Mouse (Mus musculus): ENCODE measurements around the gene Rbfox3. TPM values are rescaled to one million over a fixed set of nuclear protein-coding genes. Genes with fewer than 3 reads are reported as not detected.

The Rbfox3 gene
- polyA plus RNA-seq, 1 experiment from 2014 or later = 0.82 TPM

DNA sequence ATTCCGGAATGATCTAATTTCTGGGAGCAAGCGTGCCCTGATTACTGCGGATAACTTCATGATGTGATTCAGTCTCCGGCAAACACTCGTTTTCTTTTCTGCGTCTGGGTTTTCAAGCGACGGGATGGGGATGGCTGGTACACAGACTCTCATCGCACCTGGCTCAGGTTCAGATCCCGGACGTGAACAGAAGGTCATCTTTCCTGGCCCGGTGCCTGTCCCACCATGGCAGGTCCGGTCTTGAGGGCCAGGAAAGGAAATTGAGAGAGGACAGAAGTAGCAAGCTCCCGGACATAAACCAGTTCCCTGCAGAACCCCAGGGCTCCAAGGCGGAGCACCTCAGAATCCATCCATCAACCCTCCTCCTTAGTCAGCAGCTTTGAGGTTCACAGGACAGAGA, 19.9 kb downstream of the Rbfox3 start:
- Histone ChIP-seq H3K27ac (no peak overlapping the region), H3K4me1 (replicated peaks; ENCODE audit: insufficient read depth, low read length) (no peaks in the 10 kb centered on the region), H3K9ac (ENCODE audit: low read depth, low read length) (no peak overlapping the region), H3K36me3 (ENCODE audit: insufficient read depth, low read length) (no peaks in the 10 kb centered on the region), H3K4me3 (replicated peaks; ENCODE audit: low read depth, low read length) (no peak overlapping the region), H3K9me3 (replicated peaks; ENCODE audit: low read length) (no peaks in the 10 kb centered on the region), H3K27me3 (ENCODE audit: insufficient read depth, low read length) (no peaks in the 10 kb centered on the region), H3K4me2 (ENCODE audit: low read length) (no peak overlapping the region)
- DNase-seq (ENCODE audit: low spot score) (no peak), ATAC-seq (replicated peaks; ENCODE audit: low FRiP score, low read depth) (no peak)
- WGBS = 83% methylated on average over 15 of the region's 15 CpGs
- no peak for TF ChIP-seq CTCF (IDR thresholded peaks at IDR 0.05; ENCODE audit: low read depth)

DNA sequence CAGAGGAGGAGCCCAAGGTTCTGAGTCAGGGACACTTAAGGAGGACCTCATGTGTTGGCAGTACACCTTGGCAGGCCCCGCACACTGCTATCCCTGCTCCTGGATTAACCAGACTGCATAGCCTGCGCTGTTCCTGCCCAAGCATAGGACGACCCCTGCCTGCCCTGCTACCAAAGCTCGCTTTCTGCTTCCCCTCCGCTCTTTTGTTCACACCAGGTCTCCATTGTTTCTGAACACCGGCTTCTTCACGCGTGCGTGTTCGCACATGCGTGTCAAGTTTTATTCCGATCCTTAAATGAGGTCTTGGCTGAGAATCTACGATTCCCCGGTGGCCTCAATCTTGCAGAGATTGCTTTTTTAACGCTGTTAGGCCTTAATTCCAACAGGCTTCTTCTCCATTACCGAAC, 20.4 kb downstream of the Rbfox3 start:
- Histone ChIP-seq H3K9me3 (replicated peaks; ENCODE audit: low read length) (no peaks in the 10 kb centered on the region), H3K27me3 (ENCODE audit: insufficient read depth, low read length) (no peaks in the 10 kb centered on the region), H3K4me1 (replicated peaks; ENCODE audit: insufficient read depth, low read length) (no peaks in the 10 kb centered on the region), H3K27ac (no peak overlapping the region), H3K4me3 (replicated peaks; ENCODE audit: low read depth, low read length) (no peak overlapping the region), H3K9ac (ENCODE audit: low read depth, low read length) (no peak overlapping the region), H3K36me3 (ENCODE audit: insufficient read depth, low read length) (no peaks in the 10 kb centered on the region), H3K4me2 (ENCODE audit: low read length) (no peak overlapping the region)
- DNase-seq (ENCODE audit: low spot score) = no peak
- WGBS = 66% methylated on average over 16 of the region's 16 CpGs
- TF ChIP-seq CTCF (IDR thresholded peaks at IDR 0.05; ENCODE audit: low read depth) = no peak
- no peak for ATAC-seq (replicated peaks; ENCODE audit: low FRiP score, low read depth)

DNA sequence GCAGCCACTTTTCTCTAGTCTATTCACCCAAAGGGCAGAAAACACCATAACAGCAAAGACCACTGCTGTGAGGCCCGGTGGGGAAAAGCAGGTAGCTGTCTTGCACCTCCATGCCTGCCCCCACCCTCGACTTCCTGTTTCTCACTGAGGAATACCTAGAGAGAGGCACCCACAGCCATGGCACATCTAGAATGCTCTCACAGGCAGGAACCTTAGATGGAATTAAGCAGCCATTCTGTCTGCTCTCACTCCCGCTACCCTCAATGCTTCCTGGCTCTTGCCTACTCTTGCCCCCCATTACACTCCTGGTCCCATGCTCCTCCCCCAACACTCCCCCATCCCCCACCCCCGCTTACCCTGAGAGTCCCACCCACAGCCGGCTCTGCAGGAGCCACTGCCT, 20.9 kb downstream of the Rbfox3 start:
- TF ChIP-seq CTCF (IDR thresholded peaks at IDR 0.05; ENCODE audit: low read depth) = no peak
- no peak overlapping the region for H3K9ac ChIP-seq (ENCODE audit: low read depth, low read length)
- no peaks in the 10 kb centered on the region for H3K27me3 ChIP-seq (ENCODE audit: insufficient read depth, low read length)
- no peak overlapping the region for H3K27ac ChIP-seq
- H3K4me1 ChIP-seq (replicated peaks; ENCODE audit: insufficient read depth, low read length) = no peaks in the 10 kb centered on the region
- 54% methylated on average over 5 of the region's 5 CpGs for WGBS
- no peaks in the 10 kb centered on the region for H3K36me3 ChIP-seq (ENCODE audit: insufficient read depth, low read length)
- no peak for DNase-seq (ENCODE audit: low spot score)
- no peak overlapping the region for H3K4me3 ChIP-seq (replicated peaks; ENCODE audit: low read depth, low read length)
- no peak for ATAC-seq (replicated peaks; ENCODE audit: low FRiP score, low read depth)
- no peaks in the 10 kb centered on the region for H3K9me3 ChIP-seq (replicated peaks; ENCODE audit: low read length)
- H3K4me2 ChIP-seq (ENCODE audit: low read length) = no peak overlapping the region

DNA sequence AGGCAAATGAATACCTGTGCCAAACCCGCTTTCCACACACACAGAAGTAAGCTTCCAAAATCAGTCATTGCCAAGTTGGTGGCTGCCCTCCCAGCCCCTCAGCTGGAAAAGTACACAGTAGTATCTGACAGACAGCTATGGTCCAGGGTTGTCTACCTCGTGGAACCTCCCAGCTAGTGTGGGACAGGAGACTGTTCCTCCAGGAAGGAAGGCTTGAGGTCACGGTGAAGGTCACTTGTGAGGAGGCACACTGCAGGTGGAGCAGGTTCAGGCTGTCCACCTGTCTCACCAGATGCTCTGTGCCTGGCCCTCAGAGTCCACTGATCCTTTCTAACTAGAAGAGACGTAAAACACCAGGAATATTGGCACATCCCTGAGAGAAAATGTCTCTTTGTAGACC, 21.9 kb downstream of the Rbfox3 start:
- no peak overlapping the region for H3K4me2 ChIP-seq (ENCODE audit: low read length)
- 75% methylated on average over 4 of the region's 4 CpGs for WGBS
- H3K27me3 ChIP-seq (ENCODE audit: insufficient read depth, low read length) = no peaks in the 10 kb centered on the region

DNA sequence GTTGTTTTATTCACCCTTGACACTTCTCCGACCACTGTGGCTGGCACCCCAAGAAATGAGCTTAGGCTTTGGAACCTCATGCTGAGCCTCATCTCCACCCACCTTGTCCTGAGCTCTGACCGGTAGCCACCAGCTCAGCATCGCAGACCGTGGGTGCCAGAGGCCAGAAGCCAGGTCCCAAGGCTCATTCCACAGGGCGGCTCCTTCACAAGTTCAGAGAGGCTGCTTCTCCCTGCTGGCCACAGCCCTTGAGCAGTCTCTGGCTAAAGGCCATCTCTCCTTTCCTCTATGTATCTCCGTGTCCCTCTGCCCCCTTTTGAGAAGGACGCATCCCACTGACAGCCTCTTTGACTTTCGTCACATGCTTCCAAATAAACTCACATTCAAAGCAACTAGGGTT, 23.0 kb downstream of the Rbfox3 start:
- H3K27ac ChIP-seq = no peak overlapping the region
- H3K4me2 ChIP-seq (ENCODE audit: low read length) = no peak overlapping the region
- WGBS = 70% methylated on average over 8 of the region's 8 CpGs
- no peak overlapping the region for H3K9ac ChIP-seq (ENCODE audit: low read depth, low read length)
- no peaks in the 10 kb centered on the region for H3K4me1 ChIP-seq (replicated peaks; ENCODE audit: insufficient read depth, low read length)
- H3K27me3 ChIP-seq (ENCODE audit: insufficient read depth, low read length) = no peaks in the 10 kb centered on the region
- ATAC-seq (replicated peaks; ENCODE audit: low FRiP score, low read depth) (no peak), DNase-seq (ENCODE audit: low spot score) (no peak)
- H3K4me3 ChIP-seq (replicated peaks; ENCODE audit: low read depth, low read length) = no peak overlapping the region
- no peaks in the 10 kb centered on the region for H3K9me3 ChIP-seq (replicated peaks; ENCODE audit: low read length)
- no peaks in the 10 kb centered on the region for H3K36me3 ChIP-seq (ENCODE audit: insufficient read depth, low read length)
- TF ChIP-seq CTCF (IDR thresholded peaks at IDR 0.05; ENCODE audit: low read depth) = no peak

More for the DNA sequence above, 21.9 kb downstream of the Rbfox3 start:
- no peak for ATAC-seq (replicated peaks; ENCODE audit: low FRiP score, low read depth)
- Histone ChIP-seq H3K27ac (no peak overlapping the region), H3K9me3 (replicated peaks; ENCODE audit: low read length) (no peaks in the 10 kb centered on the region), H3K4me1 (replicated peaks; ENCODE audit: insufficient read depth, low read length) (no peaks in the 10 kb centered on the region), H3K36me3 (ENCODE audit: insufficient read depth, low read length) (no peaks in the 10 kb centered on the region), H3K4me3 (replicated peaks; ENCODE audit: low read depth, low read length) (no peak overlapping the region), H3K9ac (ENCODE audit: low read depth, low read length) (no peak overlapping the region)
- DNase-seq (ENCODE audit: low spot score) = no peak
- no peak for TF ChIP-seq CTCF (IDR thresholded peaks at IDR 0.05; ENCODE audit: low read depth)

DNA sequence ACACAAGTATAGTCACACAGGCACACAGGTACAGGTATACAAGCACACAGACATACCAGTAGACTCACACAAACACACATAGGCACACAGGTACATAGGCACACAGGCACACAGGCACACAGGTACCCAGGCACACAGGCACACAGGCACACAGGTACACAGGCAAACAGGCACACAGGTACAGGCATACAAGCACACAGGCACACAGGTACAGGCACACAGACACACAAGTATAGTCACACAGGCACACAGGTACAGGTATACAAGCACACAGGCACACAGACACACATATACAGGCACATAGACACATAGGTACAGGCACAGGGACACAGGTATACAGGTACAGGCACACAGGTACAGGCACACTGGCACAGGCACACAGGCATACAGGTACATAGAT, 24.2 kb downstream of the Rbfox3 start:
- Histone ChIP-seq H3K4me3 (replicated peaks; ENCODE audit: low read depth, low read length) (no peak overlapping the region), H3K27me3 (ENCODE audit: insufficient read depth, low read length) (no peaks in the 10 kb centered on the region), H3K27ac (no peak overlapping the region), H3K4me1 (replicated peaks; ENCODE audit: insufficient read depth, low read length) (no peaks in the 10 kb centered on the region), H3K9me3 (replicated peaks; ENCODE audit: low read length) (no peaks in the 10 kb centered on the region), H3K9ac (ENCODE audit: low read depth, low read length) (no peak overlapping the region), H3K36me3 (ENCODE audit: insufficient read depth, low read length) (no peaks in the 10 kb centered on the region), H3K4me2 (ENCODE audit: low read length) (no peak overlapping the region)
- no peak for ATAC-seq (replicated peaks; ENCODE audit: low FRiP score, low read depth)
- TF ChIP-seq CTCF (IDR thresholded peaks at IDR 0.05; ENCODE audit: low read depth) = no peak
- DNase-seq (ENCODE audit: low spot score) = no peak

DNA sequence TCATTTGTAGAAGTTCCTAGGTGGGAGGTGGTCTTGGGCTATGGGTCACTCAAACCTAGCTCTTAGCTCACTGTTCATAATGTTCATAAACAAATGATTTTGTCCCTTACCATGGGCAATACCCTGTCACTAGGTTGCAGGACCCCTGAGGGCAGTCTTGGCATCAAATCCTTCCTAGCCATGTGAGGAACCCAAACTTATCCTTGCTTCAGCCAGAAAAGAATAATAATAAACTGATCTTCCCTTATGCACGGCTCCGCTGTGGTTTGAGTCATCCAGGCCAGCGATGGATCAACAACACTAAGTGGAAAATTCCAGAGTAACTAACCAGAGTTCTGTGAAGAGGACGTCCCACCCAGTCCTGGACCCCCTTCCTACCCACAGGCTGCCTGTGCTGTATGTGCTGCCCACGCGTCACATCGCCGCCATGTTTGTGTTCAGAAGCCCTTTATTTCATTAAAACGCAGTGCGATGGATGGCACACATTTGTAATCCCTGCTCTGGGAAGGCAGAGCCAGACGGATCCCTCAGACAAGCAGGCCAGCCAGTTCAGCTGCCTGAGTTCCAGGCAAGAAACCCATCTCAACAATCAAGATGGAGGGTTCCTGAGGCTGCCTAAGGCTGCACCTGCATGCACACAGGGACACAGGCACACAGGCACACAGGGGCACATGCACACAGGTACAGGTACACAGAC, 25.0 kb downstream of the Rbfox3 start:
- Histone ChIP-seq H3K9ac (ENCODE audit: low read depth, low read length) (no peak overlapping the region), H3K27me3 (ENCODE audit: insufficient read depth, low read length) (no peaks in the 10 kb centered on the region), H3K27ac (no peak overlapping the region), H3K36me3 (ENCODE audit: insufficient read depth, low read length) (no peaks in the 10 kb centered on the region), H3K9me3 (replicated peaks; ENCODE audit: low read length) (no peaks in the 10 kb centered on the region), H3K4me3 (replicated peaks; ENCODE audit: low read depth, low read length) (no peak overlapping the region), H3K4me1 (replicated peaks; ENCODE audit: insufficient read depth, low read length) (no peaks in the 10 kb centered on the region), H3K4me2 (ENCODE audit: low read length) (no peak overlapping the region)
- DNase-seq (ENCODE audit: low spot score) (no peak), ATAC-seq (replicated peaks; ENCODE audit: low FRiP score, low read depth) (no peak)
- no peak for TF ChIP-seq CTCF (IDR thresholded peaks at IDR 0.05; ENCODE audit: low read depth)
- 92% methylated on average over 11 of the region's 11 CpGs for WGBS

Measured in kidney, postnatal 0 days (tissue).